Mouse (Mus musculus) midbrain, embryonic 16.5 days (tissue): ENCODE data around the gene Syt3. TPM values are rescaled to one million over a fixed set of nuclear protein-coding genes. Genes with fewer than 3 reads are reported as not detected.
A peak's percentile ranks its signal among the peaks of the same experiment; 100 is the strongest.

Experiments used
- ATAC-seq: fragments of 200-750 bp; cut with Nextera tagmentation; 2 replicates; pipeline ENCODE4 v1.8.0; 2017; ENCODE audit warnings: moderate TSS enrichment
- H3K27ac ChIP-seq: fragments of 300-500 bp; sonication (generic); 2 replicates; pipeline ENCODE4 v1.5.1; 2014; ENCODE audit warnings: mild to moderate bottlenecking, low read length, mixed read lengths
- H3K27me3 ChIP-seq: fragments of 300-500 bp; sonication (generic); 2 replicates; pipeline ENCODE4 v1.6.1; 2014; ENCODE audit warnings: low read depth, low read length, mixed read lengths; ENCODE audit not compliant: control insufficient read depth, insufficient read depth
- H3K36me3 ChIP-seq: fragments of 300-500 bp; sonication (generic); 2 replicates; pipeline ENCODE4 v1.6.1; 2014; ENCODE audit warnings: mild to moderate bottlenecking, low read length, moderate library complexity, mixed read lengths; ENCODE audit not compliant: control insufficient read depth, insufficient read depth
- H3K4me1 ChIP-seq: fragments of 300-500 bp; sonication (generic); 2 replicates; pipeline ENCODE4 v1.6.1; 2014; ENCODE audit warnings: mild to moderate bottlenecking, low read length, mixed read lengths; ENCODE audit not compliant: control insufficient read depth, insufficient read depth
- H3K4me2 ChIP-seq: fragments of 300-500 bp; sonication (generic); 2 replicates; pipeline ENCODE4 v1.6.1; 2014; ENCODE audit warnings: mild to moderate bottlenecking, low read length, mixed read lengths
- H3K4me3 ChIP-seq: fragments of 300-500 bp; sonication (generic); 2 replicates; pipeline ENCODE4 v1.5.1; 2014; ENCODE audit warnings: low read depth, mild to moderate bottlenecking, low read length, moderate library complexity, mixed read lengths
- H3K9ac ChIP-seq: fragments of 300-500 bp; sonication (generic); 2 replicates; pipeline ENCODE4 v1.6.1; 2014; ENCODE audit warnings: low read depth, low read length, mixed read lengths
- H3K9me3 ChIP-seq: fragments of 300-500 bp; sonication (generic); replicated peaks from 2 replicates; pipeline ENCODE4 v1.6.1; 2014; ENCODE audit warnings: mild to moderate bottlenecking, low read length, mixed read lengths; ENCODE audit not compliant: control insufficient read depth, poor library complexity, severe bottlenecking
- WGBS: fragments of 180-500 bp; shearing (Covaris S2); extraction: QIAGEN DNeasy Blood & Tissue Kit; methylation state at CpG from one replicate; pipeline ENCODE4 v1.1.7; 2014; 5-methylcytosine and 5-hydroxymethylcytosine counted together
- polyA plus RNA-seq: library from polyadenylated mRNA; unstranded; fragments of >200 nt; fragmentation: Nextera tagmentation; extraction: Ambion mirVana; gene quantifications from 2 replicates; pipeline ENCODE4 v1.2.1, GENCODE M21; 2015

Gene Syt3
- polyA plus RNA-seq, 1 experiment from 2014 or later, result 73.2 TPM

DNA sequence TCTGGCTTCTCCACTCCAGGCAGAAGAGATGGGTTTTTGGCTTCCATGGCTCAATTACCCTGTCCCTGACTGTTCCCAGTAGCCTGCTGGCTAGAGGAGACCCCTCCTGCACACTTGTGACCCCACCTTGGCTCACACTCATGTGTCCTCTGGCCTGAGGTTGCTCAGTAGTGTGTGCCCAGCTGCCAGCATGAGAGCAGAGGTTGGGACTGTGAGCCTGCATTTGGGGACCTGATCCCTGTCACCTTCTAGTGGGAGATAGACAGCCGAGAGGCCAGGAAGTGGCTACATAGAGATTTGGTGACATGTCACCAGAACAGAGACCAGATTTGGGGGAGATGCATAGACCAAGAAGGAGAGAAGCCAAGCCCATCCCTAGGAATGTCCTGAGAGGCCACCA, 53.3 kb downstream of the Syt3 start:
- H3K9ac ChIP-seq, result no peak overlapping the region
- H3K4me3 ChIP-seq, result no peak overlapping the region
- no peaks in the 10 kb centered on the region for H3K36me3 ChIP-seq
- no peak overlapping the region for H3K4me2 ChIP-seq
- ATAC-seq, result no peak
- no peaks in the 10 kb centered on the region for H3K27me3 ChIP-seq
- WGBS, result 77% methylated on average over 1 of the region's 1 CpGs
- peaks cover 37% of the 10 kb centered on the region for H3K4me1 ChIP-seq
- no peak overlapping the region for H3K27ac ChIP-seq
- H3K9me3 ChIP-seq, result no peaks in the 10 kb centered on the region

DNA sequence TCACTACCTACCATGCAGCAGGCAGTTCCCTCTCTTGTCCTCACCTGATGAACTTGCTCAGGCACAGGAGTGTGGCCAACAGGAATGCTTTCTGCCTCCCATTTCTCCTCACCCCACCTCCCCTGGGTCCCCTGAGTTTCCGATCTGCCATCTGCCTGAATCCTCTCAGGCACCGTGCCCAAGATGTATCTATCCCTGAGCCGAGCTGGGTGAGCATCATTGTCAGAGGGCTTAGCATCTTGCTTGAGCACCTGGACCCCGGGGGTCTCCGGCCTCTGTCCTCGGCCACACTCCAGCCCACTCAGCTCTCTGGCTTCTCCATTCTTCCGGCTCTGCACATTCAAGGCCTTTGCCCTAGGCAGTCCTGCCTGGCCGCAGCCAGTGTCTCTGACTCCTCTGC, 54.0 kb downstream of the Syt3 start:
- no peak for ATAC-seq
- Histone ChIP-seq H3K36me3 (no peaks in the 10 kb centered on the region), H3K4me2 (no peak overlapping the region), H3K9me3 (no peaks in the 10 kb centered on the region), H3K4me1 (peaks cover 30% of the 10 kb centered on the region), H3K9ac (0 out of 2 replicates have a peak overlapping the region, but pooled peaks have one; percentile 26), H3K27me3 (no peaks in the 10 kb centered on the region), H3K27ac (0 out of 2 replicates have a peak overlapping the region, but pooled peaks have one; percentile 7), H3K4me3 (no peak overlapping the region)
- WGBS, result 59% methylated on average over 8 of the region's 8 CpGs

DNA sequence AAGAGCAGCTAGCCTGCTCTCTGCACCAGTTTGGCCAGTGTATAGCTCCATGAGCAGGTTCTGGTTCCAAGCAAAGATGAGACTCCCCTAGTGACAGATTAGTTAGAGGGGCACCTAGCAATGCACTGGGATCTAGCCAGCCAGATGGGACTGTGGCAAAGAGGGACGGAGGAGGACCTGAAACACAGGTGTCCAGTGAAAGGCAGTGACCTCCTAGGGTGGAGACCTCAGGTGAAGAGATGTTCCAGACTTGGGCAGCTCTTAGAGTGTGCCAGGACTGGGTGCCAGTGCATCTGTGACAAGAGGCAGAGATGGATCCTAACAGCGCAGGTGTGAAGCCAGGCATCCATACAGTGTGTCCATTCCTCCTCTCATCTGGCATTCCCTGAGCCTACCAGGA, 55.8 kb downstream of the Syt3 start:
- Histone ChIP-seq H3K27me3 (no peaks in the 10 kb centered on the region), H3K4me2 (no peak overlapping the region), H3K36me3 (peaks cover 2% of the 10 kb centered on the region; the same call in 1 of the 2 replicates), H3K9ac (0 out of 2 replicates have a peak overlapping the region, but pooled peaks have one; percentile 27), H3K27ac (no peak overlapping the region), H3K4me3 (no peak overlapping the region), H3K4me1 (peaks cover 36% of the 10 kb centered on the region), H3K9me3 (no peaks in the 10 kb centered on the region)
- WGBS, result 80% methylated on average over 2 of the region's 2 CpGs
- no peak for ATAC-seq

DNA sequence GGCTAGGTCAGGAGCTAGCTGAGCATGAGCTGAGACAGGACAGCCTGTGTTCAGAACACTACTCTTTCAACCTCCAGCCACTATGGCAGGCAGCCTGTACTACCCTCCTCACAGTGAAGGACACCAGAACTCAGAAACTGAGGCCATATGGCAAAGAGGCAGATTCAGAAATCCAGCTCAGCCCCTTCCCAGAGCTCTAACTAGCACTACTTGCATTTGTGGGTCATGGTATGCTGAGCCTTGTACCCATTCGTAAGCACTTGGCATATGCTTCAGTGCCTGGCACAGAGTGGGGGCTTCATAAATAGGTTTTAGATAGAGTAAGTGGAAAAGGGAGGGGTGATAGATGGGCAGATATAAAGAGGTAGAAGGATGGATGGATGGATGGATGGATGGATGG, 56.6 kb downstream of the Syt3 start:
- WGBS, result 84% methylated on average over 1 of the region's 1 CpGs
- no peak overlapping the region for H3K9ac ChIP-seq
- peaks cover 44% of the 10 kb centered on the region for H3K4me1 ChIP-seq
- H3K4me2 ChIP-seq, result peak overlapping the region; percentile 6; the same call in 1 of the 2 replicates
- no peaks in the 10 kb centered on the region for H3K9me3 ChIP-seq
- H3K4me3 ChIP-seq, result no peak overlapping the region
- H3K36me3 ChIP-seq, result peaks cover 9% of the 10 kb centered on the region; the same call in 1 of the 2 replicates
- peak overlapping the region; percentile 97 for H3K27ac ChIP-seq
- ATAC-seq, result no peak
- H3K27me3 ChIP-seq, result no peaks in the 10 kb centered on the region

DNA sequence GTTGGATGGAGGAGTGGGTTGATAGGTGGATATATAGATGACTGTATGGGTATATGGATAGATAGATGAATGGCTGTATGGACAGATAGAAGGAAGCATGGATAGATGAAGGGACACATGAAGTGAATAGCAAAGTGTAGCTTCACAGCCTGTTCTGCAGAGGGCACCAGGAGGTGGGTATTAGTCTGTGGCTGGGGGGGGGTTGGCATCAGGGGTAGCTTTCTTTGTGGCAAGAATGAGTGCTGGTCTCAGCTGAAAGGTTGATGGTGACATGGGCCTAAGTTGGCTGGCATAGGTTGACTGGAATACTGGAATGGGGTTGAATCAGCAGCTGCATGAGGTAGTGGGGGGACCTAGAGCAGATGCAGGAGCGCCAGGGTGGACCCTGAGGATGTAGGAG, 57.3 kb downstream of the Syt3 start:
- Histone ChIP-seq H3K4me1 (peaks cover 51% of the 10 kb centered on the region), H3K4me2 (peak overlapping the region; percentile 99), H3K9ac (peak overlapping the region; percentile 95), H3K4me3 (peak overlapping the region; percentile 68), H3K27ac (peak overlapping the region; percentile 97), H3K36me3 (peaks cover 12% of the 10 kb centered on the region; the same call in 1 of the 2 replicates), H3K9me3 (no peaks in the 10 kb centered on the region), H3K27me3 (no peaks in the 10 kb centered on the region)
- WGBS, result 11% methylated on average over 1 of the region's 1 CpGs
- ATAC-seq, result no peak

DNA sequence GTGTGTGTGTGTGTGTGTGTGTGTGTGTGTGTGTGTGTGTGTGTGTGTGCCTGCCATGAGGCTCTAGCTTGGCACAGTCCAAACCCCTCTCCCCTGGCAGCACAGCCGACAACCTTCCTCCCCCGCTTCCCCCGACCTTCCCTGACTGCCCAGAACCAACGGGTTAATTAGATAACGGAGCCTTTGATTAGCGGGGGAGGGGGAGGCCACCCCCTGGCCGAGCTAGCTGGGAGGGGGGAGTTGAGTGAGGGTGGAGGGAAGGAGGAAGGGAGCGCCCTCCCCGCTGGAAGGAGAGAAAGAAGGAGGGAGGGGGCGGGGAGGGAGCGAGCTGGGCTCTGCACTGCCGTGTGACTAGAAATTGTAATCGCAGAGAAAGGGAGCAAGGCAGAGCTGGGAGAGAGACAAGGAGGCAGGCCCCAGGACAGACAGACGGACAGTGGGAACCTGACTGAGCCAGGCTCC, 57.8 kb downstream of the Syt3 start:
- peaks cover 12% of the 10 kb centered on the region; the same call in 1 of the 2 replicates for H3K36me3 ChIP-seq
- H3K27me3 ChIP-seq, result no peaks in the 10 kb centered on the region
- peaks cover 56% of the 10 kb centered on the region for H3K4me1 ChIP-seq
- peak overlapping the region; percentile 95 for H3K9ac ChIP-seq
- peak overlapping the region; percentile 68 for H3K4me3 ChIP-seq
- H3K4me2 ChIP-seq, result peak overlapping the region; percentile 99
- H3K9me3 ChIP-seq, result no peaks in the 10 kb centered on the region
- 0% methylated on average over 12 of the region's 14 CpGs for WGBS
- peak overlapping the region; percentile 97 for H3K27ac ChIP-seq
- peak; percentile 79 for ATAC-seq

DNA sequence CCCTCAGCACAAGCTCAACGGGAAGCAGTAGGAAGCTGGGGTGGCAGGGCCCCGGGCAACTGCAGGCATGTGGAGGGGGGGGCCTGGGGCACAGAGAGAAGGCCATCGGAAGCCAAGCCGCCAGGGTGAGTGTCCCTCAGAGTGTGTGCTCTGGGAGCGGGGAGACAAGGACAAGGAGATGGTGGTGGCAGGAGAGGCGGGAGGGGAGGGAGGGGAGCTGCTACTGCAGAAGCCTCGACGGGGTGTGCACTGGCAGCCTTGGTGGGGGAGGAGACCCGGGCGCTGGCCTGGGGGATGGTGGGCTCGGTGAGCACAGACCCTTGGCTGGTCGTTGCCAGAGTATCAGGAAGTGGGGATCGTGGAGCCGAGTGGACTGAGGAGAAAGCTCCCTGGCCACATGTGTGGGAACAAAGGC, 58.5 kb downstream of the Syt3 start:
- Histone ChIP-seq H3K27ac (peak overlapping the region; percentile 97), H3K27me3 (no peaks in the 10 kb centered on the region), H3K4me2 (peak overlapping the region; percentile 99), H3K36me3 (peaks cover 14% of the 10 kb centered on the region; the same call in 1 of the 2 replicates), H3K4me3 (peak overlapping the region; percentile 68), H3K4me1 (peaks cover 59% of the 10 kb centered on the region), H3K9me3 (no peaks in the 10 kb centered on the region), H3K9ac (peak overlapping the region; percentile 95)
- 0% methylated on average over 12 of the region's 14 CpGs for WGBS
- peak; percentile 41 for ATAC-seq

DNA sequence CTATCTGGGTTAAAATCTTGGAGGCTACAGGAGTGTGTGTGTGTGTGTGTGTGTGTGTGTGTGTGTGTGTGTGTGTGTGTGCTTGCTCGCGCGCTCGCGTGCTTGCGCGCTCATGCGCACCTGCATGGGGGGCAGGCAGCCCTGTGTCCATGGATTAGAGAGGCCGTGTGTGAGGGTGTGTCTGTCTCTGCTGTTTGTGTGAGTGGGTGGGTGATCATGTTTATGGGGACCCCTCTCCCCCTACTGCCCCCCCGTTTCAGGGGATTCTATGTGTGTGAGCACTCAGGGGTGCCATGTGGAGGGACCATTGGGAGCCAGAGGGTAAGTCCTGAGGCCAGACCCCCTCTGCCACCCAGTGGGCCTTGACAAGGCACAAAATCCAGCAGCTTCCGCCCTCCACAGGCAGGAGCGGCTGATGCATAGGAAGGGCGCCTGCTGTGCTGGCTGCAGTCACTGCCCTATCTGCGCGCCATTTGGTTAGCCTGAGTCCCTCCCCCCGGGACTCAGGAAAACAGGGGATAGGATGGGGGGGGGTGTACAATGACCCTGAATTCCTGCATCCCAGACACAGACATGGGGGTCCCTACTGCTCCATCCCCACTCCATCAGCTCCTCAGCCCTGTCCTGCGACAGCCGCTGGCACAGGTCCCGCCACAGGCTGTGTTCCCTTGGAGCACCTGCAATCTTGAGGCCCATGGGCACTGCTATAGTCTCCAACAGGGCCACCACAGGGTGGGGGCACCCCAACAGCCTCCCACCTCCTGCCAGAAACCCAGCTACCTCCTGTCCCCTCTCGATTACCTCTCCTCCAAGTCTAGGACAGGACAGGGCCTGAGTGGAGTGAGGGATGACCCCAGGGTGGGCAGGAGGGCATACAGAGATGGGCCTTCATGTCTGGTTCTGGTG, 59.6 kb downstream of the Syt3 start:
- Histone ChIP-seq H3K4me3 (peak overlapping the region; percentile 68), H3K4me1 (peaks cover 60% of the 10 kb centered on the region), H3K9me3 (no peaks in the 10 kb centered on the region), H3K36me3 (peaks cover 22% of the 10 kb centered on the region; the same call in 1 of the 2 replicates), H3K27me3 (no peaks in the 10 kb centered on the region), H3K4me2 (peak overlapping the region; percentile 99), H3K27ac (peak overlapping the region; percentile 97), H3K9ac (peak overlapping the region; percentile 95)
- ATAC-seq, result peak; percentile 47
- WGBS, result 9% methylated on average over 19 of the region's 20 CpGs
